Mouse (Mus musculus): ENCODE results near the gene Sema4f.

Gene Sema4f

GRCm38 (mm10) chr6:82913336-82914247 lies 26.0 kb downstream of the Sema4f start:
- DNase-seq = peak in 1 of 2 experiments; percentile 22

GRCm38 (mm10) chr6:82911303-82911702 lies 28.3 kb downstream of the Sema4f start:
- no peak for DNase-seq

- DNase-seq = peak in 1 of 2 experiments; percentile 25
These were observed 30.3 kb downstream of the Sema4f start for GRCm38 (mm10) chr6:82909136-82909855.

- no peak for DNase-seq
These were observed 31.5 kb downstream of the Sema4f start for GRCm38 (mm10) chr6:82908034-82908433.

- no peak for DNase-seq
These were observed 32.6 kb downstream of the Sema4f start for GRCm38 (mm10) chr6:82906985-82907384.

GRCm38 (mm10) chr6:82902559-82902958 lies 37.0 kb downstream of the Sema4f start:
- DNase-seq = no peak

GRCm38 (mm10) chr6:82898745-82899144 lies 40.8 kb downstream of the Sema4f start:
- DNase-seq = no peak

GRCm38 (mm10) chr6:82898227-82898626 lies 41.3 kb downstream of the Sema4f start:
- DNase-seq = no peak

- no peak for DNase-seq
These were observed 42.3 kb downstream of the Sema4f start for GRCm38 (mm10) chr6:82897311-82897710.

GRCm38 (mm10) chr6:82893415-82893814 lies 46.2 kb downstream of the Sema4f start:
- no peak for DNase-seq

GRCm38 (mm10) chr6:82892540-82892939 lies 47.0 kb downstream of the Sema4f start:
- peak in 1 of 2 experiments; percentile 66 for DNase-seq

- DNase-seq = no peak
These were observed 48.1 kb downstream of the Sema4f start for GRCm38 (mm10) chr6:82891488-82891887.

GRCm38 (mm10) chr6:82886330-82886729 lies 53.2 kb downstream of the Sema4f start:
- peak in 1 of 2 experiments; percentile 14 for DNase-seq

- DNase-seq = no peak
These were observed 53.7 kb downstream of the Sema4f start for GRCm38 (mm10) chr6:82885909-82886308.

- DNase-seq = no peak
These were observed 54.1 kb downstream of the Sema4f start for GRCm38 (mm10) chr6:82885441-82885840.

GRCm38 (mm10) chr6:82884570-82884969 lies 55.0 kb downstream of the Sema4f start:
- DNase-seq = no peak

GRCm38 (mm10) chr6:82881485-82882096 lies 58.0 kb downstream of the Sema4f start:
- peak; percentile 36 to 82 for DNase-seq

GRCm38 (mm10) chr6:82880807-82881206 lies 58.8 kb downstream of the Sema4f start:
- peak in 1 of 2 experiments; percentile 60 for DNase-seq

GRCm38 (mm10) chr6:82879463-82880089 lies 60.0 kb downstream of the Sema4f start:
- peak in 1 of 2 experiments; percentile 30 for DNase-seq

- no peak for DNase-seq
These were observed 64.0 kb downstream of the Sema4f start for GRCm38 (mm10) chr6:82875509-82875935.

GRCm38 (mm10) chr6:82872332-82872707 lies 67.2 kb downstream of the Sema4f start:
- DNase-seq = no peak

- DNase-seq = no peak
These were observed 67.8 kb downstream of the Sema4f start for GRCm38 (mm10) chr6:82871632-82872331.

Measured in kidney, postnatal 36 days (tissue).